Mouse (Mus musculus) olfactory bulb, adult 2 months (tissue): ENCODE results near the gene Gm44973. TPM values are rescaled to one million over a fixed set of nuclear protein-coding genes. Genes with fewer than 3 reads are reported as not detected.
A peak's percentile ranks its signal among the peaks of the same experiment; 100 is the strongest.

Source experiments
- H3K27ac ChIP-seq: fragments of 200-500 bp; 2 replicates; pipeline ENCODE4 v1.5.1; 2012; ENCODE audit warnings: low read depth, low read length; ENCODE audit not compliant: insufficient read depth
- H3K4me1 ChIP-seq: fragments of 200-500 bp; 2 replicates; pipeline ENCODE4 v1.6.1; 2012; ENCODE audit warnings: low read length; ENCODE audit not compliant: control insufficient read depth, insufficient read depth
- H3K4me3 ChIP-seq: fragments of 200-500 bp; 2 replicates; pipeline ENCODE4 v1.5.1; 2012; ENCODE audit warnings: mild to moderate bottlenecking, low read depth, low read length, moderate library complexity; ENCODE audit not compliant: insufficient read depth
- CTCF ChIP-seq: fragments of 200-500 bp; IDR thresholded peaks from 2 replicates; pipeline ENCODE4 v1.5.1; 2012; ENCODE audit warnings: low read depth, mild to moderate bottlenecking, low read length, moderate library complexity; ENCODE audit not compliant: insufficient read depth
- POLR2A ChIP-seq: fragments of 200-500 bp; IDR thresholded peaks from 2 replicates; pipeline ENCODE4 v1.6.1; 2012; ENCODE audit warnings: mild to moderate bottlenecking, low read depth, low read length, moderate library complexity; ENCODE audit not compliant: insufficient read depth
- WGBS: fragments of 180-500 bp; shearing (Covaris S2); methylation state at CpG from one replicate; pipeline ENCODE4 v1.1.7; 2018; 5-methylcytosine and 5-hydroxymethylcytosine counted together
- polyA plus RNA-seq: library from polyadenylated mRNA; stranded (reverse); fragments of >200 nt; gene quantifications from 2 replicates; pipeline ENCODE4 v1.2.4, GENCODE M21; 2012; ENCODE audit warnings: low replicate concordance; ENCODE audit not compliant: missing spikeins, insufficient read depth, insufficient read length

Gm44973 gene
- polyA plus RNA-seq, 1 experiment = not detected

DNA sequence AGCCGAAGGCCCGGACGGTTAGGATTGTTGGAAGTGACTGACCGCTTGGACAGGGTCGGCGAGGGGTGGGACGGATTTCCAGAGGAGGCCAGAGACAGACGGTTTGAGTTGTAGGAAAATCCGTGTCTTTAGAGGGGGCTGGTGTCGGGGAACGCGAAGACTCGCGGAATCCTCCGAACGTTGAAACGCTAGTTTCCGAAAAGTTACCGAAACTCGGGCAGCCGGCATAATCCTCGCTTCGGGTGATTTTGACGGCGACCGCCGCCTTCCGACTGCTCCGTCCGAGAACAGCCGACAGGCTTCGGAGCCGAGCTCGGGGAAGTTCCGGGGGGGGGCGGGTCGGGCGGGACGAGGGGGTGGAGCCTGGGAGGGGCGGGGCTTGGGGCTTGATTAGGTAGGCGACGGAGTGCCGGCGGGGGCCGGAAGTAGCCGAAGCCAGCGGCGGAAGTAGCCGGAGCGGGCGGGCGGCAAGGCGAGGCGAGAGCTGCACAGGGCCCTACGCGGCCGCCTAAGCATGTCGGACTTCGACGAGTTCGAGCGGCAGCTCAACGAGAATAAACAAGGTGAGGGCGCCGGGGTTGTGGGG, 46.6 kb downstream of the Gm44973 start, which contains the start of gene U2af2:
Gene U2af2 (plus strand): TSS at position 370 of the 586 bp plus-strand sequence.
- Histone ChIP-seq H3K27ac (peak within 1 kb of the TSS; percentile 97), H3K4me3 (peak within 1 kb of the TSS; percentile 63), H3K4me1 (peaks cover 29% of the 10 kb centered on the region)
- 1% methylated on average over 65 of the region's 65 CpGs for WGBS
- TF ChIP-seq CTCF = 0 out of 2 replicates have a peak, but pooled peaks have one; percentile 28
- TF ChIP-seq POLR2A = peak; percentile 25

DNA sequence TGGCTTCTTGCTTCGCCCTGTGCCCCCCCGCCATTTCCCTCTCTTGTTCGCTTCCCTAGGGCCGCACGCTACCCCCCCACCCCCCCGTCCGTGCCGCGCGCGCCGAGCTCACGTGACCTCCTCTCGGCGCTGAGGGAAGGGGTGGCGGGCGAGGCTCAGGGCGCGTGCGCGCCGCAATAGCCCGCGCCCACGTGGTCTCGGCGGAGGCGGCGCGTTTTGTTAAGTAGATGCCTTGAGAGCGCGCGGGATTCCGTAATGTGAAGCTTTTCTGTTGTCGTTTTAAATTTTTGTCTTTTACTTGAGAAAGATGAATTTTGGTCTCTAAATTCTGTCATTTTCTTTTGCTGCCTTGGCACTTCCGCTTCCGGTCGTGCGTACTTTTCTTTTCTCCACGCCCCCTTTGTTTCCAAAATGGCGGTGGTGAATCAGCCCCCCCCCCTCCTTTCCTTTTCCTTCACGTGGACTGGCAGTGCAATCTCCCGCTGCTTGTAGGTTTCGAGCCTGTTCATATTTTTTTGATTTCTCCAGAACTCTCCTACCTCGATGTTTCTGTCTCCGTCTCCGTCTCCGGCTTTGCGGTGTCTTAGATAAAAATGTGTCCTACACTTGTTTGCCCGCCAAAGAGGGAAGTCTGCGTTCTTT, 47.2 kb downstream of the Gm44973 start:
- Histone ChIP-seq H3K4me1 (peaks cover 29% of the 10 kb centered on the region), H3K4me3 (peak overlapping the region; percentile 63), H3K27ac (peak overlapping the region; percentile 42; the same call in 1 of the 2 replicates)
- under 1% methylated on average over 51 of the region's 51 CpGs for WGBS
- TF ChIP-seq CTCF (no peak), POLR2A (no peak)

DNA sequence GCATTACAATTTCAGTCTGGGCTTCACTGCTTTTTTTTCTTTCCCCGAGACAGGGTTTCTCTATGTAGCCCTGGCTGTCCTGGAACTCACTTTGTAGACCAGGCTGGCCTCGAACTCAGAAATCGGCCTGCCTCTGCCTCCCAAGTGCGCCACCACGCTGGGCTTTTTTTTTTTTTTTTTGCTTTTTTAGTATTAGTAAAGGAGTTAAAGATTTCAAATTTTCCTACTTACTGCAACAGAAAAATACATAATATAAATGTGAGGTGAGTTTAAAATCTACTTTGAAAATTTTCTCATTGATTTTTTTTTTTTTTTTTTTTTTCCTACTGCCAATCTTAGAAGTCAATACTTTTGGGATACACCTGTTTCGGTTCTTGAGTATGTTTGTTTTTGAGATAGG, 49.6 kb downstream of the Gm44973 start:
- 94% methylated on average over 6 of the region's 6 CpGs for WGBS
- Histone ChIP-seq H3K4me3 (no peak overlapping the region), H3K4me1 (peaks cover 18% of the 10 kb centered on the region), H3K27ac (no peak overlapping the region)
- TF ChIP-seq POLR2A = no peak
- TF ChIP-seq CTCF = no peak

DNA sequence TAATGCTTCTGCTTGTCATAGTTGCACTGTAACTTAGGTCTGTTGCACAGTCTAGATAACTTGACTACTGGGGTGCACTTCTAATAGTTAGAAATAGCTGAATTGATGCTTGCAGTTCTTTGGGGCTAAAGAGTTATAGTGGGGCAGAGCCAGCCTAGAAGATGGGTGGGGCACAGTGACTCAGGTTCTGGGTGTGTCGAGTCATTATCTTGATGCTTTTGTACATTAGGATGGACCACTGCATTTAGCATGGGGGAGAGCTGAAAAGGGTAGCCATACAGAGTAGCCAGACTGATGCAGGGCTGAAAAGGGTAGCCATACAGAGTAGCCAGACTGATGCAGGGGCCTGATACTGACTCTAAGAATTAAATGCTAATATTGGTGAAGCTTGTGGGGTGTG, 58.3 kb downstream of the Gm44973 start:
- 0 out of 2 replicates have a peak, but pooled peaks cover 2% of the 10 kb centered on the region for H3K4me1 ChIP-seq
- WGBS = 55% methylated on average over 1 of the region's 1 CpGs
- no peak overlapping the region for H3K27ac ChIP-seq
- H3K4me3 ChIP-seq = no peak overlapping the region
- TF ChIP-seq CTCF (no peak), POLR2A (no peak)

DNA sequence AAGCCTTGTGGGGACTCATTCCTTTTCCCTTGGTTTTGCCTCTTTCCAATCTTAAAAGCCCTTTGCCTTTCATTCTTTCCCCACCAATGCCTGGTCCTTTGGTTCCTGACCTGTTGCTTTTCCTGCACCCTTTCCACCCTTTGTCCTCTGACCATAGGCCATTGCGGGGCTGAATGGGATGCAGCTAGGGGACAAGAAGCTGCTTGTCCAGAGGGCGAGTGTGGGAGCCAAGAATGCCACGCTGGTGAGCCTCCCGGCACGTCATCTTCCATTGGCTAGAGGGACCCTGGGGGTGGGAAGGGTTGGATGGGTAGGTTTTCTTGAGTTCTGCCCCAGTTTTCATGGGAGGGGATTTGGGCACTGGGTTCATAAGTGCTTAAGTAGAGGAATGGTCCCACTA, 59.7 kb downstream of the Gm44973 start:
- WGBS = 88% methylated on average over 5 of the region's 5 CpGs
- H3K4me1 ChIP-seq = peaks cover 2% of the 10 kb centered on the region; the same call in 1 of the 2 replicates

DNA sequence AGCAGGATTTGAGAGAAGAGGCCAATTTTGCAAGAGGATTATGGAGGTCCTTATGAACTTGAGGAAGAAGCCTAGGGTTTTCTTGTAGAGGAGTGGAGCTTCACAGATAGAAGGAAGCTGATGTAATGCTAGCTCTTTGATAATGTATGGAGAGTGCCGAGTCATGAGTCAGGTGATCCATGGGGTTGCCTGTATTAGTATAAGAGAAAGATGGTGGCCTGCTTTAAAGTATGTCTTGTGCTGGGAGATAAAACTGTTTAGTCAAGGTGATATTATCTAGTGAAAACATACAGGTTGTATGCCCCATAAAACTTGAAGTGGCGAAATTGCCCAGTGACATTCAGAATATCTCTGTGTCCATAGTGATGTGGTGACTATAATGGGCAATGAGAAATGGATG, 61.6 kb downstream of the Gm44973 start:
- 85% methylated on average over 2 of the region's 2 CpGs for WGBS
- no peak for TF ChIP-seq POLR2A
- no peak for TF ChIP-seq CTCF
- H3K4me1 ChIP-seq = peaks cover 5% of the 10 kb centered on the region; the same call in 1 of the 2 replicates
- H3K27ac ChIP-seq = no peak overlapping the region
- H3K4me3 ChIP-seq = no peak overlapping the region

More for the DNA sequence above, 59.7 kb downstream of the Gm44973 start:
- no peak overlapping the region for H3K4me3 ChIP-seq
- TF ChIP-seq POLR2A = no peak
- no peak for TF ChIP-seq CTCF
- H3K27ac ChIP-seq = no peak overlapping the region

DNA sequence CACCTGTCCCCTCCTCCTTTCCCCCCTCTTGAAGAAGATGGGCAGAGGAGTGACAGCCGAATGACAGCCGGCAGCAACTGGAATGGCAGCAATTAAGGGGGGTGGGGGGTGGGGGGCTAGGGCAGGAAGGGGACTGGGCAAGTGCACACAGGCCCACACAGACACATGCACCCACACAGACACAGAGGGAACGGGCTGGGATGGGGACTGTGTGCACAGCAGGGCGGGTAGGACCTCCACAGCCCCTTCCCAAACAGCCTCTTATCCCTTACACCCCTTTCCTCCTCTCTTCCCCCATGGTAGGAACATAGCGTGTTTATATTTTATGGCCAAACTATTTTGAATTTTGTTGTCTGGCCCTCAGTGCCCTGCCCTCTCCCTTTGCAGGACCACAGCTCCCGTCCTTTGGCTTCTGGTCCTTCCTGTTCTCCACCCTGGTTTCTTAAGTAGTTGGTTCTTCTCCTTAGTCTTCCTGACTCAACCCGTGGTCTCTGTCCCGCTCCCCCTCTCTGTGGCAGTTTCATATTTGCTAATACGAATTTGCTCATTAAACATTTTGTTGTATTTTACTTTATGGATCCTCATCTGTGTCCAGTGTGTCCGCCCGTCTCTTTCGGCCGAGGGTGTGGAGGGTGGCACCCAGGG, 64.2 kb downstream of the Gm44973 start:
- H3K27ac ChIP-seq = peak overlapping the region; percentile 47; the same call in 1 of the 2 replicates
- H3K4me3 ChIP-seq = peak overlapping the region; percentile 94
- H3K4me1 ChIP-seq = peaks cover 15% of the 10 kb centered on the region; the same call in 1 of the 2 replicates
- WGBS = 49% methylated on average over 10 of the region's 13 CpGs

DNA sequence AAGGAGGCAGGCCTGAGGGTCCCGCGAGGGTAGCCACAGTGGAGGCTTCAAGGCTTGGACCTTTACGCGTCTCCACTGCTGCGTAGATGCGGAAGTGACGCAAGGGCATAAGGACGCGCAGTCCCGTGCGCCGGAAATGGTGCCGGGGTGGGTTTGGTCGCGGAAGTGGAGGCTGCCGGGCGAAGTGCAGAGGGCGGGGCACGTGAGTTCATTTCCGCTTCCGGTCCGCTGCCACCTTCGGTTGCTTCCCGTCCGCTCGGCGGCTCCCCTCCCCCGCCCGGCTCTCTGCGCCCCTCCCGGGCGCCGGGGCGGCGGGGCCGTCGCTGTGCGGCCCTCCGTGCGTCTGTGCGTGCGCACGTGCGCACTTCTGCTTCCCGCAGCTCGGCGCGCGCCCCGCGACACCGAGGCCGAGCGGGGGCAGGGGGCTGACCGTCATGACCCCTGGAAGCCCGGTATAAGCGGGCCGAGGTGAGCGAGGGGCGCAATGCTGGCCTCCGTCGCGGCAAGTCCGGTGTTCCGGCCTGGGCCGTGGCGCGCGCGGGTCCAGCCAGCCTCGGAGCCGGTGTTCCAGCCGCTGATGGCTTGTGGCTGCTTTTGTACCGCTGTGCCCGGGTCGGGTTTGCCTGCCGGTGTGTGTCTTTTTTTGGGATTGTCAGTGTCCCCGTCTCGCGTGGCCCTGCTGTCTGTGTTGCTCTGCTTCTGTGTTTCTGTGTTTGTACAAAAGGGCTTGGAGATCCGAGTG, 64.9 kb downstream of the Gm44973 start, which contains the start of gene Epn1:
Gene Epn1 (plus strand): TSS at position 226 of the 742 bp plus-strand sequence.
- Histone ChIP-seq H3K27ac (peak within 1 kb of the TSS; percentile 65), H3K4me3 (peak within 1 kb of the TSS; percentile 94), H3K4me1 (peaks cover 15% of the 10 kb centered on the region; the same call in 1 of the 2 replicates)
- WGBS = under 1% methylated on average over 81 of the region's 81 CpGs
- TF ChIP-seq CTCF (no peak), POLR2A (peak; percentile 56; the same call in 1 of the 2 replicates)

DNA sequence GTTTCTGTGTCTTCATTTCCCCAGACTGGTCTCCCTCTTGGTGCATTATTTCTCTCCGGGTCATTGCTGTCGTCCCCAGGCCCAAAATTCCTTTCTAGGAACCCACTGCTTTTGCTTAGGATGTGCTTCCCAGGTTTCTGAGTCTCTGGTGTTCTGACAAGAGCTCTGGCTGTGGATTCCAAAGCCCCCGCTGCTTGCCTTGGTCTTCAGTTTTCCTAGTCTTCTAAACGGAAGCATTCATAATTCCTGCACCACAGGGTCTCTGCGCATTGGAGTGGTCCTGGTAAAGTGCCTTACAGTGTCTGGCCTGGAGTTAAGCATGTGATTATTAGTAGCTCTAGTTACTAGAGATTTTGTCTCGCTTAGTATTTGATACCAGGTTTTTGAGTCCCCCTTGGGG, 65.5 kb downstream of the Gm44973 start:
- H3K27ac ChIP-seq = no peak overlapping the region

More for the DNA sequence above, 65.5 kb downstream of the Gm44973 start:
- no peak for TF ChIP-seq POLR2A
- TF ChIP-seq CTCF = no peak
- 4% methylated on average over 6 of the region's 6 CpGs for WGBS
- peaks cover 15% of the 10 kb centered on the region; the same call in 1 of the 2 replicates for H3K4me1 ChIP-seq
- peak overlapping the region; percentile 94 for H3K4me3 ChIP-seq
